Mouse (Mus musculus): ENCODE results near the gene Scnn1a. TPM values are rescaled to one million over a fixed set of nuclear protein-coding genes. Genes with fewer than 3 reads are reported as not detected.

Gene Scnn1a
- total RNA-seq, 1 experiment, result 0.31 TPM

DNA sequence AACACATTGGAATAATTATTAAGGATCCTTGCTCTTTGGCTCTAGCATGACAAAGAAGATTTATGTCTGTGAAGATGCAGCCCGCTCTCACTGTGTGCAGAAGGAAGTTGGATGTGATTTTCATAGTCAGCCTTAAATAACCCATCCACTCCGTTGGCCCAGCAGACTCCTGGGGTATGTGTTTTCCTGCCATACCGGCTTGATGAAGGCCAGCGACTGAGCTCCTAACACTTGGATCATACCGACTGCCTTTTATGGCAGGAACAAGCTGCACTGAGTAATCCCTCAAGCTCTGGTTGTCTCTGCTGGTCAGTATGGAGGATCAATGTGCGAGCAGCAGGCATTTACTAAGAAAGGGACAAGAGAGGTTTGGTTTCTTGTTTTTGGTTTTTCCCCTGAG is 15.0 kb upstream of the Scnn1a start:
- H3K4me3 ChIP-seq (ENCODE audit: insufficient read depth in 1 of 2, low read depth in 1 of 2, low read length in 2 of 2, poor library complexity in 1 of 2, severe bottlenecking in 1 of 2), result no peak overlapping the region
- DNase-seq (ENCODE audit: low read depth, low spot score), result no peak
- in situ Hi-C loops (cut with MboI; ENCODE audit: low sequenced_read_pairs in 2 of 2, unreplicated experiment in 2 of 2), result no loop called here

DNA sequence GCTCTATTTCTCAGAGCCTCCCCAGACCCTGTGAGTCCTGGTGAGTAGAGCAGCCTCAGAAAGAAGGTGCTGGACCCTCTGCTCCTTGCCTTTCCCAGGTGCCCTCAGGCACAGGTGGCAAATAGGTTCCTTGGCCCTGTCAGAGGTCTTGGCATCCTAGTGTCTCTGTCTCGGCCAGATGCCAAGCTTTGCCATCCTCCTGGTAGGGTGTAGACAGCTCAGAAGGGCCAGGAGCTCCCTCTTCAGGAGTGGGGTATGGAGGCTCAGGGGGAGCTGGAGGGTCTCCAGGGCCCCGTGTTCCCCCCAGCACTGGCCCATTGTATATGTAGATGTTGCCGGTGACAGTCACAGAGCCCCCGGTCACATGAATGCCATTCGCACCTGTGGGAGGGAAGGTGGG is 13.4 kb upstream of the Scnn1a start:
- no peak for TF ChIP-seq HCFC1 (IDR thresholded peaks at IDR 0.05; ENCODE audit: borderline replicate concordance, insufficient read depth, low read length)
- no peak for TF ChIP-seq ZC3H11A (IDR thresholded peaks at IDR 0.05; ENCODE audit: borderline replicate concordance, low read depth, low read length)
- TF ChIP-seq ZNF384 (IDR thresholded peaks at IDR 0.05; ENCODE audit: low read depth, low read length), result no peak
- no peak for TF ChIP-seq MAFK (IDR thresholded peaks at IDR 0.05; ENCODE audit: insufficient read depth, low read depth, low read length)
- no peak overlapping the region for H3K9ac ChIP-seq (ENCODE audit: insufficient read depth, low read depth, low read length, poor library complexity, severe bottlenecking)
- no peak for DNase-seq (ENCODE audit: low read depth, low spot score)
- no peaks in the 10 kb centered on the region for H3K36me3 ChIP-seq (ENCODE audit: control insufficient read depth, insufficient read depth, low read length, poor library complexity, severe bottlenecking)
- peaks cover 0 to 6% of the 10 kb centered on the region in 2 experiments; a peak in 1 of 4 replicates for H3K4me1 ChIP-seq (ENCODE audit: control insufficient read depth in 2 of 2, insufficient read depth in 2 of 2, low read length in 2 of 2, poor library complexity in 1 of 2)
- no peaks in the 10 kb centered on the region for H3K9me3 ChIP-seq (ENCODE audit: control insufficient read depth, insufficient read depth, low read depth, low read length)
- H3K27ac ChIP-seq (ENCODE audit: insufficient read depth, low read depth, low read length, poor library complexity, severe bottlenecking), result no peak overlapping the region
- in situ Hi-C loops (cut with MboI; ENCODE audit: low sequenced_read_pairs in 2 of 2, unreplicated experiment in 2 of 2), result no loop called here
- H3K4me3 ChIP-seq (ENCODE audit: insufficient read depth in 1 of 2, low read depth in 1 of 2, low read length in 2 of 2, poor library complexity in 1 of 2, severe bottlenecking in 1 of 2), result no peak overlapping the region

More for the DNA sequence above, 15.0 kb upstream of the Scnn1a start:
- Histone ChIP-seq H3K9me3 (ENCODE audit: control insufficient read depth, insufficient read depth, low read depth, low read length) (no peaks in the 10 kb centered on the region), H3K4me1 (ENCODE audit: control insufficient read depth in 2 of 2, insufficient read depth in 2 of 2, low read length in 2 of 2, poor library complexity in 1 of 2) (peaks cover 0 to 6% of the 10 kb centered on the region in 2 experiments; a peak in 1 of 4 replicates), H3K36me3 (ENCODE audit: control insufficient read depth, insufficient read depth, low read length, poor library complexity, severe bottlenecking) (no peaks in the 10 kb centered on the region), H3K9ac (ENCODE audit: insufficient read depth, low read depth, low read length, poor library complexity, severe bottlenecking) (no peak overlapping the region), H3K27ac (ENCODE audit: insufficient read depth, low read depth, low read length, poor library complexity, severe bottlenecking) (no peak overlapping the region)
- TF ChIP-seq CHD2 (IDR thresholded peaks at IDR 0.05; ENCODE audit: low read depth, low read length), result no peak

DNA sequence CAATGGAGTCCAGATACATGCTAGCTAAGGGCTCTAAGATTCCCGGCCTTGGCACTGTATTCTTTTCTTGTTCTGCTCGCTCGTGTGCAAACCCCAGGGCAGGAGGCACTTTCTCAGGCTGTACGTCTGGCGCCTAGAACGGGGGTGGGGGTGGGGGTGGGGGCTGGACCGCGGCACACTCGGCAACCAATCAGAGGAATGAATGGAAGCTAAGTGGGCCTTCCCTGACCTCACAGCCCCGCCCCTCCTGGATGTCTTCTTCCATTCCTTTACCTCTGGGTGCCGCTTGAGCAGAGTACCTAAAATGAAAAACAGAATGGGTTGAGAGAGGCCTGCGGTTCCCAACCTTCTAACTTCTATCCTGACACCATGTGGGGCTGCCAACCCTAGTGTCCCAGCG is 11.5 kb upstream of the Scnn1a start:
- peaks cover 0 to 11% of the 10 kb centered on the region in 2 experiments; a peak in 2 of 4 replicates for H3K4me1 ChIP-seq (ENCODE audit: control insufficient read depth in 2 of 2, insufficient read depth in 2 of 2, low read length in 2 of 2, poor library complexity in 1 of 2)
- TF ChIP-seq MAFK (IDR thresholded peaks at IDR 0.05; ENCODE audit: insufficient read depth, low read depth, low read length), result no peak
- TF ChIP-seq CHD2 (IDR thresholded peaks at IDR 0.05; ENCODE audit: low read depth, low read length), result no peak
- no peaks in the 10 kb centered on the region for H3K9me3 ChIP-seq (ENCODE audit: control insufficient read depth, insufficient read depth, low read depth, low read length)
- no peak overlapping the region; the same call in 1 of the 2 replicates for H3K9ac ChIP-seq (ENCODE audit: insufficient read depth, low read depth, low read length, poor library complexity, severe bottlenecking)
- peak overlapping the region; percentile 14 to 34; a peak in 2 of 4 replicates for H3K4me3 ChIP-seq (ENCODE audit: insufficient read depth in 1 of 2, low read depth in 1 of 2, low read length in 2 of 2, poor library complexity in 1 of 2, severe bottlenecking in 1 of 2)
- peak; percentile 63 for DNase-seq (ENCODE audit: low read depth, low spot score)
- no peaks in the 10 kb centered on the region for H3K36me3 ChIP-seq (ENCODE audit: control insufficient read depth, insufficient read depth, low read length, poor library complexity, severe bottlenecking)
- H3K27ac ChIP-seq (ENCODE audit: insufficient read depth, low read depth, low read length, poor library complexity, severe bottlenecking), result no peak overlapping the region
- in situ Hi-C loops (cut with MboI; ENCODE audit: low sequenced_read_pairs in 2 of 2, unreplicated experiment in 2 of 2), result no loop called here

- Histone ChIP-seq H3K4me3 (ENCODE audit: insufficient read depth in 1 of 2, low read depth in 1 of 2, low read length in 2 of 2, poor library complexity in 1 of 2, severe bottlenecking in 1 of 2) (0 out of 4 replicates have a peak overlapping the region, but pooled peaks of 1 of the 2 experiments have one; percentile 14), H3K4me1 (ENCODE audit: control insufficient read depth in 2 of 2, insufficient read depth in 2 of 2, low read length in 2 of 2, poor library complexity in 1 of 2) (peaks cover 0 to 16% of the 10 kb centered on the region in 2 experiments; a peak in 2 of 4 replicates), H3K9ac (ENCODE audit: insufficient read depth, low read depth, low read length, poor library complexity, severe bottlenecking) (no peak overlapping the region), H3K27ac (ENCODE audit: insufficient read depth, low read depth, low read length, poor library complexity, severe bottlenecking) (no peak overlapping the region), H3K36me3 (ENCODE audit: control insufficient read depth, insufficient read depth, low read length, poor library complexity, severe bottlenecking) (no peaks in the 10 kb centered on the region), H3K9me3 (ENCODE audit: control insufficient read depth, insufficient read depth, low read depth, low read length) (no peaks in the 10 kb centered on the region)
- TF ChIP-seq ZC3H11A (IDR thresholded peaks at IDR 0.05; ENCODE audit: borderline replicate concordance, low read depth, low read length) (no peak), CHD2 (IDR thresholded peaks at IDR 0.05; ENCODE audit: low read depth, low read length) (no peak), HCFC1 (IDR thresholded peaks at IDR 0.05; ENCODE audit: borderline replicate concordance, insufficient read depth, low read length) (no peak), MAFK (IDR thresholded peaks at IDR 0.05; ENCODE audit: insufficient read depth, low read depth, low read length) (no peak), ZNF384 (IDR thresholded peaks at IDR 0.05; ENCODE audit: low read depth, low read length) (no peak)
- in situ Hi-C loops (cut with MboI; ENCODE audit: low sequenced_read_pairs in 2 of 2, unreplicated experiment in 2 of 2), result no loop called here
- no peak for DNase-seq (ENCODE audit: low read depth, low spot score)
These were observed 11.1 kb upstream of the Scnn1a start for GRCm38 (mm10) chr6:125309406-125309805.

DNA sequence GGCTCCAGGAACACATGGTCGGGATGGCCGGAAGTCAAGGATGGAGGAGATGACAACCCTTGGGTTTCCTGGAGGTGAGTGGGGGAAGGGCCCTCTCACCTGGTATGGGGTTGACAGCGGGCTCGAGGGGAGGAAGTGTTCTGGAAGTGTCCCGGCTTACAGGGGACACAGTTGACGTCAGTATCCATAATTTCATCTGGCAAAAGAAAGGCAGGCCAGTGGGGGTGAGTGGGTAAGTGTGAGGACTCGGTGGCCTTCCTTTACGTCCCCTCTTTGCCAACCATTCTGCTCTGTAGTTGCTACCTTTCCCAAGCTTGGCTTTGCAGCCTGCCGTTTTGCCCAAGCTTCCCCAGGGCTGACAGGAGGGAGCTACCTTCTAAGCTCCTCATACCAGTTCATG is 8.3 kb upstream of the Scnn1a start:
- no peak overlapping the region for H3K4me3 ChIP-seq (ENCODE audit: insufficient read depth in 1 of 2, low read depth in 1 of 2, low read length in 2 of 2, poor library complexity in 1 of 2, severe bottlenecking in 1 of 2)
- in situ Hi-C loops (cut with MboI; ENCODE audit: low sequenced_read_pairs in 2 of 2, unreplicated experiment in 2 of 2), result no loop called here
- H3K27ac ChIP-seq (ENCODE audit: insufficient read depth, low read depth, low read length, poor library complexity, severe bottlenecking), result no peak overlapping the region
- no peaks in the 10 kb centered on the region for H3K36me3 ChIP-seq (ENCODE audit: control insufficient read depth, insufficient read depth, low read length, poor library complexity, severe bottlenecking)
- no peak overlapping the region for H3K9ac ChIP-seq (ENCODE audit: insufficient read depth, low read depth, low read length, poor library complexity, severe bottlenecking)
- TF ChIP-seq HCFC1 (IDR thresholded peaks at IDR 0.05; ENCODE audit: borderline replicate concordance, insufficient read depth, low read length), result no peak
- no peak for TF ChIP-seq CHD2 (IDR thresholded peaks at IDR 0.05; ENCODE audit: low read depth, low read length)
- no peak for TF ChIP-seq MAFK (IDR thresholded peaks at IDR 0.05; ENCODE audit: insufficient read depth, low read depth, low read length)
- TF ChIP-seq ZNF384 (IDR thresholded peaks at IDR 0.05; ENCODE audit: low read depth, low read length), result no peak
- no peak for TF ChIP-seq ZC3H11A (IDR thresholded peaks at IDR 0.05; ENCODE audit: borderline replicate concordance, low read depth, low read length)
- H3K4me1 ChIP-seq (ENCODE audit: control insufficient read depth in 2 of 2, insufficient read depth in 2 of 2, low read length in 2 of 2, poor library complexity in 1 of 2), result peaks cover 0 to 19% of the 10 kb centered on the region in 2 experiments; a peak in 2 of 4 replicates
- H3K9me3 ChIP-seq (ENCODE audit: control insufficient read depth, insufficient read depth, low read depth, low read length), result no peaks in the 10 kb centered on the region
- DNase-seq (ENCODE audit: low read depth, low spot score), result no peak
